Mouse (Mus musculus): Measurements from ENCODE around the gene 9130204L05Rik.

The 9130204L05Rik gene
- long read RNA-seq, experiment 1 = 0 reads
- long read RNA-seq, experiment 2 = 0 reads

- intact Hi-C loops (cut with DNase I) = no loop called here
Observed at GRCm38 (mm10) chr3:91090703-91091102, at the start of gene 9130204L05Rik. Gene 9130204L05Rik, minus strand, starts transcription at chr3:91090803.

- intact Hi-C loops (cut with DNase I) = no loop called here
Observed at GRCm38 (mm10) chr3:91108696-91109095, 18.1 kb upstream of the 9130204L05Rik start.

- intact Hi-C loops (cut with DNase I) = no loop called here
Observed at GRCm38 (mm10) chr3:91059211-91059610, 31.4 kb downstream of the 9130204L05Rik start.

GRCm38 (mm10) chr3:91052654-91053053, 37.9 kb downstream of the 9130204L05Rik start:
- intact Hi-C loops (cut with DNase I) = no loop called here

Measured in adrenal gland (tissue).